Mouse (Mus musculus): ENCODE results near the gene Slirp. TPM values are rescaled to one million over a fixed set of nuclear protein-coding genes. Genes with fewer than 3 reads are reported as not detected.
"Not testable (repeated sequence)": the region's sequence is repeated elsewhere in the genome, so short reads cannot be mapped to it uniquely, and the experiment has no call there.

Slirp gene
- polyA plus RNA-seq, 1 experiment from 2014 or later: 348 TPM

DNA sequence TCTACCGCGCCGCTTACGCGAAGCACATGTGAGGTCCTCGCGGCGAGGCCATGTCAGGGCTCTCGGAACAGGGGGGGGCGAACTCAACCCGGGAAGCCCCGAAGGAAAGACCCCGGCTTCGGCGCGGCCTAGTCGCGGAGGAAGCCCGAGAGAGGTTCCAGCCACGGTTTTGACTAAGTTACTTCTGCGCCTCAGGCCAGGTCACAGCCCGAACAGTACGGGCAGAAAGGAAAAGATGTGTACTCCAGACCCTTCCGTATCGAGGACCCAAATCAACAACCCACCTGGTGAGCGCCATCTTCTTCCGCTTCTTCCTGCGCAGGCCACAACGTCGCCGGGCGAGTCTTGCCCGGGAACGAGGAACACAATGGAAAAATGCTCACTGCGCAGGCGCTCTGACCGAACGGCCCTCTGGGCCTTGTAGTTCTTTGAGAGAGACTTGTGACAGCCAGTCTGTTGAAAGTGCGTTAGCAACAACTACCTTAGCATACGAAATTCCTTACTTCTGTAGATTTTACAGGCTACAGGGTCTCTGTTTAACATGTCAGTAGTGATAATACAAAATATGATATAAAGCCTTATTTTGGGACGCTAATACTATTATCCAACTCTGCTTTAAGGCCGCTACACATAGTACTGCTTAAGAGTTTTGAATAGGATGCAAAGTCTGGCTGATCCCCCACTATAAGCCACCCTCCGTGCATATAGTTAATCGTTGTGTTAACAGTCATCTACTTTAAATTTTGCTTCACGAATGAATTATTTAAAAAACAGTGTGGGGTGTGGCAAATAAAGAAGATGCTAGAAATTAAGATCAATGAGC is 28.5 kb downstream of the Slirp start, which contains the start of gene Snw1:
Gene Snw1 (minus strand): TSS at position 311 of the 823 bp plus-strand sequence.
- Histone ChIP-seq H3K4me3 (replicated peaks; ENCODE audit: low read depth, low read length) (peak within 1 kb of the TSS; percentile 88), H3K27me3 (ENCODE audit: insufficient read depth, low read length) (no peaks in the 10 kb centered on the region), H3K36me3 (ENCODE audit: insufficient read depth, low read length) (peaks cover 5% of the 10 kb centered on the region), H3K27ac (peak within 1 kb of the TSS; percentile 95), H3K4me2 (ENCODE audit: low read length) (peak within 1 kb of the TSS; percentile 57), H3K9ac (ENCODE audit: low read depth, low read length) (peak within 1 kb of the TSS; percentile 94), H3K4me1 (replicated peaks; ENCODE audit: insufficient read depth, low read length) (no peaks in the 10 kb centered on the region), H3K9me3 (replicated peaks; ENCODE audit: low read length) (no peaks in the 10 kb centered on the region)
- peak; percentile 97 for DNase-seq (ENCODE audit: low spot score)
- peak; percentile 93 for ATAC-seq (replicated peaks; ENCODE audit: low FRiP score, low read depth)
- 3% methylated on average over 45 of the region's 45 CpGs for WGBS
- TF ChIP-seq CTCF (IDR thresholded peaks at IDR 0.05; ENCODE audit: low read depth): no peak

- H3K9ac ChIP-seq (ENCODE audit: low read depth, low read length): no peak overlapping the region
- no peaks in the 10 kb centered on the region for H3K9me3 ChIP-seq (replicated peaks; ENCODE audit: low read length)
- H3K4me3 ChIP-seq (replicated peaks; ENCODE audit: low read depth, low read length): no peak overlapping the region
- 69% methylated on average over 3 of the region's 3 CpGs for WGBS
- H3K4me1 ChIP-seq (replicated peaks; ENCODE audit: insufficient read depth, low read length): no peaks in the 10 kb centered on the region
- no peaks in the 10 kb centered on the region for H3K27me3 ChIP-seq (ENCODE audit: insufficient read depth, low read length)
- H3K36me3 ChIP-seq (ENCODE audit: insufficient read depth, low read length): no peaks in the 10 kb centered on the region
- TF ChIP-seq CTCF (IDR thresholded peaks at IDR 0.05; ENCODE audit: low read depth): peak; percentile 32; the same call in 1 of the 2 replicates
- H3K4me2 ChIP-seq (ENCODE audit: low read length): no peak overlapping the region
- H3K27ac ChIP-seq: no peak overlapping the region
- DNase-seq (ENCODE audit: low spot score): peak; percentile 18
- no peak; the same call in 1 of the 2 replicates for ATAC-seq (replicated peaks; ENCODE audit: low FRiP score, low read depth)
Measured at GRCm38 (mm10) chr12:87474756-87475155, 31.1 kb downstream of the Slirp start.

DNA sequence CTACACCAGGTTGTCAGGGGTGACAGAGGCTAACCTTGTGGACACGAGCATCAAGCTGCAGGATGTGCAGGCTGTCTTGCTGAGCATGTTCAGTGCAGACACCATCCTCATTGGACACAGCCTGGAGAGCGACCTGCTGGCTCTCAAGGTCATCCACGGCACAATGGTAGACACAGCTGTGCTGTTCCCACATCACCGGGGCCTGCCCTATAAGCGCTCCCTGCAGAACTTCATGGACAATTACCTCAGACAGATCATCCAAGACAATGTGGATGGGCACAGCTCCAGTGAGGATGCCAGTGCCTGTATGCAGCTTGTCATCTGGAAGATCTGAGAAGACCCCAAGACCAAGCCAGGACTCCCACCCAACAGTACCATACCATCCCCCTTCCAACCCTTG is 38.8 kb downstream of the Slirp start:
- H3K27ac ChIP-seq; H3K27me3 ChIP-seq (ENCODE audit: insufficient read depth, low read length); H3K4me3 ChIP-seq (replicated peaks; ENCODE audit: low read depth, low read length); H3K4me1 ChIP-seq (replicated peaks; ENCODE audit: insufficient read depth, low read length); H3K36me3 ChIP-seq (ENCODE audit: insufficient read depth, low read length); H3K9me3 ChIP-seq (replicated peaks; ENCODE audit: low read length); H3K9ac ChIP-seq (ENCODE audit: low read depth, low read length); DNase-seq (ENCODE audit: low spot score); H3K4me2 ChIP-seq (ENCODE audit: low read length): not testable (repeated sequence)
- ATAC-seq (replicated peaks; ENCODE audit: low FRiP score, low read depth): 0 out of 2 replicates have a peak, but pooled peaks have one; percentile 59
- WGBS: 63% methylated on average over 5 of the region's 5 CpGs

DNA sequence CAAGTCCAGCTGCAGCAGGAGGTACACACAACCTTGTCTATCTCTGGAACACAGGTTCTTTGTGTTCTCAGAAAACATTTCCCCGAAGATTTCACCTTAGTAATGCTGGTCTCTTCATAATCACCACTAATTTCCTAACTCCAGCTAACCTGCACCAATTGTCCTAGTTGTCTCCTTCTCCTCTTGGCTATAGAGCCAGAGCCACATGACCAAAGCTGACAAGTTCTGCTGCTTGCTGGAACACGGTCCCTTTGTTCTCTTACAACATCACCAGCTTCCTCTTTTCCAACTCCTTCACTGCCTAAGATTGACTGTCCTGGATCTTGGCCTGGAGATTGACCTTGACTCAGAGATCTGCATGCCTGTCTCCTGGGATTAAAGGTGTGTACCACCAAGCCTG is 45.0 kb downstream of the Slirp start:
- not testable (repeated sequence) for H3K4me3 ChIP-seq (replicated peaks; ENCODE audit: low read depth, low read length); H3K4me1 ChIP-seq (replicated peaks; ENCODE audit: insufficient read depth, low read length); H3K27me3 ChIP-seq (ENCODE audit: insufficient read depth, low read length); H3K36me3 ChIP-seq (ENCODE audit: insufficient read depth, low read length); ATAC-seq (replicated peaks; ENCODE audit: low FRiP score, low read depth); H3K4me2 ChIP-seq (ENCODE audit: low read length); H3K9ac ChIP-seq (ENCODE audit: low read depth, low read length); DNase-seq (ENCODE audit: low spot score); H3K27ac ChIP-seq; H3K9me3 ChIP-seq (replicated peaks; ENCODE audit: low read length)
- WGBS: 60% methylated on average over 2 of the region's 2 CpGs

DNA sequence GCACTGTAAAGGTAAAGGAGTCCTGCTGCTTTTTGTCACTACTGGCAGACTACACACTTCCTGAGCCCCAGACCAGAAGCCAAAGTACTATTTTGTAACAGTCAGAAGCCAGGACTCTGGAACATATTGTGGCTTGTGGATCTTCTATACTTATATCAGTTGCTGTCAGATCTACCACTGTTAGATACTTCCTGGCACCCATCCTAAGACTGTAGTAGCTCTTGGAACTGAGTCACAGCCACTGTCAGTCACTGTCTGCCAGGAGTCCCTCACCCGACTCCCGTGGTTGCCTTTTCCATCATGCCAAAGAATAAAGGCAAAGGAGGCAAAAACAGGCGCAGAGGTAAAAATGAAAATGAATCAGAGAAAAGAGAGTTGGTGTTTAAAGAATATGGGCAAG is 50.7 kb downstream of the Slirp start, which contains the start of gene Gm5788:
Gene Gm5788 (plus strand): TSS at position 301 of the 400 bp plus-strand sequence.
- not testable (repeated sequence) for H3K9me3 ChIP-seq (replicated peaks; ENCODE audit: low read length); ATAC-seq (replicated peaks; ENCODE audit: low FRiP score, low read depth); H3K27me3 ChIP-seq (ENCODE audit: insufficient read depth, low read length); H3K36me3 ChIP-seq (ENCODE audit: insufficient read depth, low read length); DNase-seq (ENCODE audit: low spot score); H3K9ac ChIP-seq (ENCODE audit: low read depth, low read length); H3K4me1 ChIP-seq (replicated peaks; ENCODE audit: insufficient read depth, low read length); H3K4me3 ChIP-seq (replicated peaks; ENCODE audit: low read depth, low read length); H3K27ac ChIP-seq; H3K4me2 ChIP-seq (ENCODE audit: low read length)
- 97% methylated on average over 3 of the region's 3 CpGs for WGBS

Small RNA genes within 50 kb of the gene (microRNA-seq; reads per million reads assigned to microRNA genes)
- gene Mir3068: 51.3 reads per million, percentile 45 among the genes with 10 or more reads in this experiment

Other genes with a start within 250 kb of the Slirp start
- 1.3 and 1.4 TPM in 2 replicates for gene Samd15, start 244.2 kb upstream of the Slirp start, polyA plus RNA-seq (2015; fragmentation: Nextera tagmentation; extraction: Ambion mirVana)
- gene Tmed8, start 243.4 kb upstream of the Slirp start, polyA plus RNA-seq (2015; fragmentation: Nextera tagmentation; extraction: Ambion mirVana): 1.7 and 1.8 TPM in 2 replicates
- 0.17 TPM in 1 of 2 replicates, not detected in the other for gene Noxred1, start 205.2 kb upstream of the Slirp start, polyA plus RNA-seq (2015; fragmentation: Nextera tagmentation; extraction: Ambion mirVana)
- 38.1 and 44.1 TPM in 2 replicates for gene Vipas39, start 177.6 kb upstream of the Slirp start, polyA plus RNA-seq (2015; fragmentation: Nextera tagmentation; extraction: Ambion mirVana)
- 149 and 157 TPM in 2 replicates for gene Ahsa1, start 177.4 kb upstream of the Slirp start, polyA plus RNA-seq (2015; fragmentation: Nextera tagmentation; extraction: Ambion mirVana)
- gene Ism2, start 144.2 kb upstream of the Slirp start, polyA plus RNA-seq (2015; fragmentation: Nextera tagmentation; extraction: Ambion mirVana): 0.39 and 0.46 TPM in 2 replicates
- 131 and 134 TPM in 2 replicates for gene Sptlc2, start 55.5 kb upstream of the Slirp start, polyA plus RNA-seq (2015; fragmentation: Nextera tagmentation; extraction: Ambion mirVana)
- 24.1 and 27.7 TPM in 2 replicates for gene Alkbh1, start 121 bp downstream of the Slirp start, polyA plus RNA-seq (2015; fragmentation: Nextera tagmentation; extraction: Ambion mirVana)
- gene Snw1, start 28.4 kb downstream of the Slirp start, polyA plus RNA-seq (2015; fragmentation: Nextera tagmentation; extraction: Ambion mirVana): 130 and 132 TPM in 2 replicates
- not detected in 2 replicates for gene Gm5788, start 50.8 kb downstream of the Slirp start, polyA plus RNA-seq (2015; fragmentation: Nextera tagmentation; extraction: Ambion mirVana)
- gene Gm8300, start 70.4 kb downstream of the Slirp start, polyA plus RNA-seq (2015; fragmentation: Nextera tagmentation; extraction: Ambion mirVana): not detected in 2 replicates
- gene Oog1, start 158.8 kb downstream of the Slirp start, polyA plus RNA-seq (2015; fragmentation: Nextera tagmentation; extraction: Ambion mirVana): not detected in 2 replicates
- not detected in 2 replicates for gene Gm4027, start 175.0 kb downstream of the Slirp start, polyA plus RNA-seq (2015; fragmentation: Nextera tagmentation; extraction: Ambion mirVana)
- gene Gm16381, start 200.7 kb downstream of the Slirp start, polyA plus RNA-seq (2015; fragmentation: Nextera tagmentation; extraction: Ambion mirVana): not detected in 2 replicates